9 mouse cellular contexts compared by ENCODE assay signal in genomic region chr10:70119851-70120370, GRCm38 (mm10). TPM values are rescaled to one million over a fixed set of nuclear protein-coding genes. Genes with fewer than 3 reads are reported as not detected.
DNase-seq lines count a peak whose midpoint lies in the region; ATAC-seq and TF ChIP-seq lines count a peak whose summit lies in the region.
"Had no signal": no experiment of that assay in that cellular context is flagged by ENCODE, and none has a peak within 500 bp of the region (broad histone marks: within the 10 kb centered on the region; RNA-seq: fewer than 3 reads in every experiment).

No protein-coding gene starts in this region.

- no peaks in the 10 kb centered on the region; the same call in 1 of the 2 replicates for H3K36me3 ChIP-seq in heart, embryonic 16.5 days (ENCODE audit: control insufficient read depth, insufficient read depth)
- peaks cover 0 to 28% of the 10 kb centered on the region in 2 experiments for H3K36me3 ChIP-seq in CH12.LX (replicated peaks in 1 of 2; ENCODE audit: control insufficient read depth in 1 of 2, insufficient read depth in 1 of 2, low read length in 1 of 2)
- H3K36me3 ChIP-seq in forebrain, embryonic 12.5 days (replicated peaks): no peaks in the 10 kb centered on the region

- TF ChIP-seq CTCF in CH12.LX (conservative IDR thresholded peaks at IDR 0.05 in 1 of 2, IDR thresholded peaks at IDR 0.05 in 1 of 2; ENCODE audit: low read depth in 2 of 2, low read length in 2 of 2): no peak

- peak overlapping the region; percentile 95 for H3K27ac ChIP-seq in heart, embryonic 16.5 days (ENCODE audit: low read length)
- H3K27ac ChIP-seq in CH12.LX (ENCODE audit: insufficient read depth, low read depth): peak overlapping the region; percentile 96
- peak overlapping the region; percentile 50; the same call in 1 of the 2 replicates for H3K27ac ChIP-seq in forebrain, embryonic 12.5 days
- H3K27ac ChIP-seq: macrophage had no signal

- H3K79me2 ChIP-seq in CH12.LX (replicated peaks; ENCODE audit: control insufficient read depth, extremely low read depth, insufficient read depth, poor library complexity, severe bottlenecking): peaks cover 63% of the 10 kb centered on the region

- peaks cover 49% of the 10 kb centered on the region for H3K4me1 ChIP-seq in heart, embryonic 16.5 days (ENCODE audit: control insufficient read depth, insufficient read depth, low read length)
- peaks cover 39 to 73% of the 10 kb centered on the region in 2 experiments for H3K4me1 ChIP-seq in CH12.LX (ENCODE audit: control insufficient read depth in 1 of 2, insufficient read depth in 2 of 2)
- peaks cover 34% of the 10 kb centered on the region for H3K4me1 ChIP-seq in forebrain, embryonic 12.5 days

- H3K9ac ChIP-seq in heart, embryonic 16.5 days (ENCODE audit: low read length): peak overlapping the region; percentile 65
- peak overlapping the region; percentile 91 for H3K9ac ChIP-seq in CH12.LX (ENCODE audit: insufficient read depth, low read depth)
- H3K9ac ChIP-seq in forebrain, embryonic 12.5 days: no peak overlapping the region

- TF ChIP-seq EP300 in CH12.LX (IDR thresholded peaks at IDR 0.05; ENCODE audit: low read length): peak; percentile 96

- H3K4me3 ChIP-seq in heart, embryonic 16.5 days (ENCODE audit: low read length): peak overlapping the region; percentile 25; the same call in 1 of the 2 replicates
- peak overlapping the region; percentile 34 to 47 (median 42) for H3K4me3 ChIP-seq in CH12.LX (replicated peaks in 1 of 3; ENCODE audit: low read depth in 2 of 3, low read length in 2 of 3, poor library complexity in 1 of 3)
- H3K4me3 ChIP-seq in forebrain, embryonic 12.5 days (replicated peaks): no peak overlapping the region

- no peaks in the 10 kb centered on the region for H3K27me3 ChIP-seq in heart, embryonic 16.5 days (ENCODE audit: control insufficient read depth, insufficient read depth, low read length)
- no peaks in the 10 kb centered on the region for H3K27me3 ChIP-seq in CH12.LX (replicated peaks)
- H3K27me3 ChIP-seq in forebrain, embryonic 12.5 days: no peaks in the 10 kb centered on the region

- H3K9me3 ChIP-seq in heart, embryonic 16.5 days (replicated peaks; ENCODE audit: control insufficient read depth, low read length): no peaks in the 10 kb centered on the region
- H3K9me3 ChIP-seq in CH12.LX (replicated peaks; ENCODE audit: low read length): peaks cover 7% of the 10 kb centered on the region
- H3K9me3 ChIP-seq in forebrain, embryonic 12.5 days: no peaks in the 10 kb centered on the region

- H3K4me2 ChIP-seq in heart, embryonic 16.5 days (ENCODE audit: low read depth, low read length): peak overlapping the region; percentile 63
- peak overlapping the region; percentile 99 for H3K4me2 ChIP-seq in CH12.LX (ENCODE audit: insufficient read depth, low read depth, poor library complexity, severe bottlenecking)
- H3K4me2 ChIP-seq in forebrain, embryonic 12.5 days: no peak overlapping the region; the same call in 1 of the 2 replicates

- peak; percentile 87 for ATAC-seq in heart, embryonic 16.5 days (replicated peaks; ENCODE audit: extremely low read depth, insufficient read depth, low FRiP score)
- ATAC-seq in forebrain, embryonic 12.5 days (ENCODE audit: low FRiP score): peak; percentile 44; the same call in 1 of the 2 replicates
- peak; percentile 27 for ATAC-seq in megakaryocyte-erythroid progenitor cell, adult 5-6 weeks (replicated peaks; ENCODE audit: low FRiP score, low TSS enrichment, poor library complexity, severe bottlenecking)

- dilution Hi-C loops in CH12.LX (cut with MboI; ENCODE audit: extremely low pct_ligation_motif_present, extremely low pct_unique_long_range_greater_than_20kb, low sequenced_read_pairs): no loop called here

- no peak for TF ChIP-seq RAD21 in CH12.LX (IDR thresholded peaks at IDR 0.05; ENCODE audit: low read depth, low read length)

- in situ Hi-C loops in CH12.LX (cut with MboI; ENCODE audit: low pct_ligation_motif_present, low pct_unique_long_range_greater_than_20kb, low sequenced_read_pairs): no loop called here

- no peak for DNase-seq in heart, adult 11 months
- peak; percentile 94 for DNase-seq in CH12.LX (ENCODE audit: extremely low read depth)
- DNase-seq in urinary bladder, adult 2 months (ENCODE audit: low spot score): no peak
- no peak for DNase-seq in right cerebral cortex, postnatal 10 days (ENCODE audit: low spot score in 2 of 2)
- no peak for DNase-seq in right cerebral cortex, postnatal 25 days

- WGBS in heart, embryonic 16.5 days: 19% methylated on average over 9 of the region's 9 CpGs
- 50% methylated on average over 9 of the region's 9 CpGs for WGBS in forebrain, embryonic 12.5 days

- TF ChIP-seq POLR2A in CH12.LX (IDR thresholded peaks at IDR 0.05; ENCODE audit: low read depth, low read length): peak; percentile 63

TF ChIP-seq in CH12.LX, 34 proteins besides CTCF, POLR2A, EP300 and RAD21:
- TF ChIP-seq JUN (IDR thresholded peaks at IDR 0.05; ENCODE audit: insufficient read depth, low read depth, low read length) (peak; percentile 60), CHD2 (IDR thresholded peaks at IDR 0.05; ENCODE audit: low read length) (peak; percentile 77), JUND (conservative IDR thresholded peaks at IDR 0.05; ENCODE audit: low read depth, low read length) (peak; percentile 66), USF2 (conservative IDR thresholded peaks at IDR 0.05; ENCODE audit: low read depth, low read length) (no peak), CHD1 (IDR thresholded peaks at IDR 0.05; ENCODE audit: low read depth, low read length) (peak; percentile 85), MAX (IDR thresholded peaks at IDR 0.05; ENCODE audit: low read length) (no peak; the same call in 1 of the 2 replicates), ETS1 (conservative IDR thresholded peaks at IDR 0.05; ENCODE audit: low read depth, low read length) (peak; percentile 98), SMC3 (IDR thresholded peaks at IDR 0.05; ENCODE audit: low read depth, low read length) (no peak), E2F4 (IDR thresholded peaks at IDR 0.05; ENCODE audit: insufficient replicate concordance, low read depth, low read length) (no peak), MYC (IDR thresholded peaks at IDR 0.05; ENCODE audit: low read depth, low read length) (peak; percentile 29; the same call in 1 of the 2 replicates), KAT2A (IDR thresholded peaks at IDR 0.05; ENCODE audit: insufficient replicate concordance, low read length) (0 out of 2 replicates have a peak, but pooled peaks have one; percentile 35), IRF4 (IDR thresholded peaks at IDR 0.05; ENCODE audit: low read depth, low read length) (peak; percentile 95), MAZ (IDR thresholded peaks at IDR 0.05; ENCODE audit: low read depth, low read length) (peak; percentile 83), MAFK (IDR thresholded peaks at IDR 0.05; ENCODE audit: insufficient replicate concordance, low read length) (no peak), TCF12 (IDR thresholded peaks at IDR 0.05; ENCODE audit: low read depth, low read length) (peak; percentile 96; the same call in 1 of the 2 replicates), NELFE (IDR thresholded peaks at IDR 0.05; ENCODE audit: low read depth, low read length) (peak; percentile 29; the same call in 1 of the 2 replicates), PAX5 (IDR thresholded peaks at IDR 0.05; ENCODE audit: low read length) (no peak), HCFC1 (IDR thresholded peaks at IDR 0.05; ENCODE audit: low read depth, low read length) (no peak), TBP (conservative IDR thresholded peaks at IDR 0.05; ENCODE audit: low read depth, low read length) (peak; percentile 59), UBTF (IDR thresholded peaks at IDR 0.05; ENCODE audit: low read depth, low read length) (no peak; the same call in 1 of the 2 replicates), ZC3H11A (IDR thresholded peaks at IDR 0.05; ENCODE audit: low read depth, low read length) (no peak), USF1 (IDR thresholded peaks at IDR 0.05; ENCODE audit: low read depth, low read length) (no peak), BHLHE40 (IDR thresholded peaks at IDR 0.05; ENCODE audit: low read depth, low read length) (peak; percentile 94), GABPA (IDR thresholded peaks at IDR 0.05; ENCODE audit: insufficient replicate concordance, low read depth, low read length) (no peak), ZKSCAN1 (IDR thresholded peaks at IDR 0.05; ENCODE audit: borderline replicate concordance, low read depth, low read length) (no peak), MEF2A (IDR thresholded peaks at IDR 0.05; ENCODE audit: borderline replicate concordance, low read depth, low read length) (peak; percentile 92), POLR2AphosphoS2 (IDR thresholded peaks at IDR 0.05; ENCODE audit: low read depth, low read length) (no peak; the same call in 1 of the 2 replicates), NRF1 (IDR thresholded peaks at IDR 0.05; ENCODE audit: low read depth, low read length) (0 out of 2 replicates have a peak, but pooled peaks have one; percentile 21), ZMIZ1 (IDR thresholded peaks at IDR 0.05; ENCODE audit: low read depth, low read length) (peak; percentile 52), MXI1 (IDR thresholded peaks at IDR 0.05; ENCODE audit: low read depth, low read length) (peak; percentile 64; the same call in 1 of the 2 replicates), ELF1 (IDR thresholded peaks at IDR 0.05; ENCODE audit: low read depth, low read length) (peak; percentile 31; the same call in 1 of the 2 replicates), ZNF384 (IDR thresholded peaks at IDR 0.05; ENCODE audit: low read depth, low read length) (peak; percentile 97), SIN3A (IDR thresholded peaks at IDR 0.05; ENCODE audit: low read length) (peak; percentile 91), RCOR1 (conservative IDR thresholded peaks at IDR 0.05; ENCODE audit: low read depth, low read length) (0 out of 2 replicates have a peak, but pooled peaks have one; percentile 83)

RNA-seq across cellular contexts. Expression of gene Ccdc6, which starts 23.0 kb away (rescaled TPM):
- polyA plus RNA-seq in heart, embryonic 16.5 days (2015; fragmentation: Nextera tagmentation; extraction: Ambion mirVana): 13.1 and 14.0 TPM in 2 replicates
- total RNA-seq in CH12.LX (2012; rRNA removed) (28.5 and 36.7 TPM in 2 replicates), CH12.LX (2014; rRNA removed) (17.1 and 19.7 TPM in 2 replicates)
- 33.0 and 33.5 TPM in 2 replicates for polyA plus RNA-seq in CH12.LX (2012; ENCODE audit: insufficient read length, low read depth)
- 15.9 TPM in 2 replicates for polyA plus RNA-seq in forebrain, embryonic 12.5 days (2016; fragmentation: Nextera tagmentation; extraction: Ambion mirVana)
- 48.6 and 59.4 TPM in 2 replicates for total RNA-seq in megakaryocyte-erythroid progenitor cell, adult 5-6 weeks (2014; fragmentation: Nextera tagmentation)
- 22.7 and 29.6 TPM in 2 replicates for total RNA-seq in megakaryocyte-erythroid progenitor cell, adult 5-6 weeks (2017)
- polyA plus RNA-seq in urinary bladder, adult 2 months (2012; rRNA removed): 37.9 and 45.4 TPM in 2 replicates

Comparison
In these comparisons a context has a peak if more than half of its experiments do, and no peak if none do; other contexts are left out.
1. ATAC-seq: peak in every context shown above with its lines; median percentile 87 in heart, embryonic 16.5 days; 44 in forebrain, embryonic 12.5 days; 27 in megakaryocyte-erythroid progenitor cell, adult 5-6 weeks.